Mouse (Mus musculus): Measurements from ENCODE around the gene Brf1.

DNA sequence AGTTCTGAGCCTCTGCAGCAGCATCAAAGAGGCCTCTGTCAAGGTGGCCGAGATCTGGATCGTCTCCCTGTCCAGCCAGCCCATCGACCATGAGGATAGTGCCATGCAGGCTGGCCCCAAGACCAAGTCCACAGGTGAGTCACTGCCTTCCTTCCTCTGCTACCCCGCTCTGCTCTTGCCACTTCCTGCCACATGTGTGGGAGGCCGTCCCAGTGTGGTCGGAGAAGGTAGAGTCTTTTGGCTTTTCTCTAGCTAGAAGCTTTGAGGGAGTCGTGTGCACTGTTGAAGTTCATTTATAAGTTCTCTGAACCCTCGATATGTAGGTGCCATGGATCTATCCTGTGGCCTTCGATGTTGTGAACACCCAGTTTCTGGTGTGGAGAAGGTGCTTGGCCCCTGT lies 49.3 kb upstream of the Brf1 start:
- TF ChIP-seq CTCF (IDR thresholded peaks at IDR 0.05; ENCODE audit: control insufficient read depth, insufficient read depth, insufficient read length) (no peak), MYOG (IDR thresholded peaks at IDR 0.05; ENCODE audit: control insufficient read depth, extremely low read depth, insufficient read length) (no peak), USF1 (IDR thresholded peaks at IDR 0.05; ENCODE audit: low read depth) (no peak), MAX (IDR thresholded peaks at IDR 0.05) (no peak)

Data from C2C12 (cell line).